Mouse (Mus musculus) lung, embryonic 14.5 days (tissue): Measurements from ENCODE around the gene Gad1. TPM values are rescaled to one million over a fixed set of nuclear protein-coding genes. Genes with fewer than 3 reads are reported as not detected.

ENCODE experiments used
- ATAC-seq: fragments of 200-750 bp; cut with Nextera tagmentation; 2 replicates; pipeline ENCODE4 v1.8.0; 2017; ENCODE audit warnings: mild to moderate bottlenecking, moderate TSS enrichment, moderate library complexity; ENCODE audit not compliant: insufficient read depth
- DNase-seq: peaks from one replicate; pipeline ENCODE4 v3.0.0-alpha.2; 2015
- H3K27ac ChIP-seq: fragments of 300-500 bp; sonication (generic); 2 replicates; pipeline ENCODE4 v1.5.1; 2014; ENCODE audit warnings: low read depth, mild to moderate bottlenecking, moderate library complexity
- H3K27me3 ChIP-seq: fragments of 300-500 bp; sonication (generic); 2 replicates; pipeline ENCODE4 v1.6.1; 2014; ENCODE audit warnings: low read length, control low read depth; ENCODE audit not compliant: insufficient read depth
- H3K36me3 ChIP-seq: fragments of 300-500 bp; sonication (generic); 2 replicates; pipeline ENCODE4 v1.6.1; 2014; ENCODE audit warnings: control low read depth; ENCODE audit not compliant: insufficient read depth
- H3K4me1 ChIP-seq: fragments of 300-500 bp; sonication (generic); 2 replicates; pipeline ENCODE4 v1.6.1; 2014; ENCODE audit warnings: antibody characterized with exemption, control low read depth; ENCODE audit not compliant: insufficient read depth
- H3K4me2 ChIP-seq: fragments of 300-500 bp; sonication (generic); 2 replicates; pipeline ENCODE4 v1.6.1; 2014; ENCODE audit warnings: mild to moderate bottlenecking
- H3K4me3 ChIP-seq: fragments of 300-500 bp; sonication (generic); 2 replicates; pipeline ENCODE4 v1.5.1; 2014; ENCODE audit warnings: low read depth, low read length
- H3K9ac ChIP-seq: fragments of 300-500 bp; sonication (generic); 2 replicates; pipeline ENCODE4 v1.6.1; 2014
- H3K9me3 ChIP-seq: fragments of 300-500 bp; sonication (generic); 2 replicates; pipeline ENCODE4 v1.6.1; 2016; ENCODE audit warnings: low read depth, low read length, control low read depth
- CTCF ChIP-seq: IDR thresholded peaks from 2 replicates; pipeline ENCODE4 v1.5.1; 2016; ENCODE audit warnings: antibody characterized with exemption, low read depth
- WGBS: fragments of 180-500 bp; shearing (Covaris S2); extraction: QIAGEN DNeasy Blood & Tissue Kit; methylation state at CpG from one replicate; pipeline ENCODE4 v1.1.7; 2014; 5-methylcytosine and 5-hydroxymethylcytosine counted together
- polyA plus RNA-seq: library from polyadenylated mRNA; unstranded; fragments of >200 nt; fragmentation: Nextera tagmentation; extraction: Ambion mirVana; gene quantifications from 2 replicates; pipeline ENCODE4 v1.2.1, GENCODE M21; 2014

Gad1 gene
- polyA plus RNA-seq, 1 experiment from 2014 or later = 0.28 TPM

GRCm38 (mm10) chr2:70571698-70572097 lies 18.8 kb downstream of the Gad1 start:
- Histone ChIP-seq H3K4me1 (peaks cover 22% of the 10 kb centered on the region), H3K27ac (no peak overlapping the region), H3K9me3 (no peaks in the 10 kb centered on the region), H3K4me3 (no peak overlapping the region), H3K27me3 (peaks cover 35% of the 10 kb centered on the region), H3K4me2 (no peak overlapping the region), H3K9ac (no peak overlapping the region), H3K36me3 (no peaks in the 10 kb centered on the region)
- no peak for TF ChIP-seq CTCF
- DNase-seq (peak; percentile 89), ATAC-seq (peak; percentile 61; the same call in 1 of the 2 replicates)
- WGBS = 20% methylated on average over 4 of the region's 4 CpGs

- WGBS = 37% methylated on average over 9 of the region's 9 CpGs
- Histone ChIP-seq H3K4me2 (no peak overlapping the region), H3K27ac (no peak overlapping the region), H3K9ac (no peak overlapping the region), H3K4me3 (no peak overlapping the region), H3K4me1 (peaks cover 16% of the 10 kb centered on the region), H3K27me3 (peaks cover 29% of the 10 kb centered on the region), H3K9me3 (no peaks in the 10 kb centered on the region), H3K36me3 (no peaks in the 10 kb centered on the region)
- no peak for DNase-seq
- TF ChIP-seq CTCF = no peak
- ATAC-seq = peak; percentile 16; the same call in 1 of the 2 replicates
These were observed 19.4 kb downstream of the Gad1 start for GRCm38 (mm10) chr2:70572251-70572650.

GRCm38 (mm10) chr2:70573544-70574210 lies 20.8 kb downstream of the Gad1 start:
- Histone ChIP-seq H3K4me3 (no peak overlapping the region), H3K9ac (no peak overlapping the region), H3K9me3 (no peaks in the 10 kb centered on the region), H3K27ac (no peak overlapping the region), H3K4me1 (0 out of 2 replicates have a peak, but pooled peaks cover 10% of the 10 kb centered on the region), H3K27me3 (peaks cover 17% of the 10 kb centered on the region), H3K4me2 (no peak overlapping the region), H3K36me3 (no peaks in the 10 kb centered on the region)
- WGBS = 63% methylated on average over 8 of the region's 8 CpGs
- ATAC-seq (no peak), DNase-seq (no peak)
- TF ChIP-seq CTCF = no peak

- Histone ChIP-seq H3K36me3 (no peaks in the 10 kb centered on the region), H3K4me2 (no peak overlapping the region), H3K27me3 (no peaks in the 10 kb centered on the region), H3K4me3 (no peak overlapping the region), H3K9ac (no peak overlapping the region), H3K4me1 (no peaks in the 10 kb centered on the region), H3K9me3 (no peaks in the 10 kb centered on the region), H3K27ac (no peak overlapping the region)
- DNase-seq (no peak), ATAC-seq (no peak)
- WGBS = 88% methylated on average over 6 of the region's 6 CpGs
- no peak for TF ChIP-seq CTCF
These were observed 35.3 kb downstream of the Gad1 start for GRCm38 (mm10) chr2:70588200-70588599.

- no peaks in the 10 kb centered on the region for H3K4me1 ChIP-seq
- DNase-seq (no peak), ATAC-seq (no peak)
- TF ChIP-seq CTCF = no peak
- H3K27me3 ChIP-seq = no peaks in the 10 kb centered on the region
- no peak overlapping the region for H3K4me2 ChIP-seq
- WGBS = 75% methylated on average over 6 of the region's 6 CpGs
- no peak overlapping the region for H3K9ac ChIP-seq
- H3K27ac ChIP-seq = no peak overlapping the region
- H3K36me3 ChIP-seq = no peaks in the 10 kb centered on the region
- H3K9me3 ChIP-seq = no peaks in the 10 kb centered on the region
- no peak overlapping the region for H3K4me3 ChIP-seq
These were observed 39.6 kb downstream of the Gad1 start for GRCm38 (mm10) chr2:70592432-70592831.

GRCm38 (mm10) chr2:70593670-70594069 lies 40.8 kb downstream of the Gad1 start:
- Histone ChIP-seq H3K4me1 (no peaks in the 10 kb centered on the region), H3K36me3 (no peaks in the 10 kb centered on the region), H3K9ac (no peak overlapping the region), H3K27ac (no peak overlapping the region), H3K27me3 (no peaks in the 10 kb centered on the region), H3K4me3 (no peak overlapping the region), H3K9me3 (no peaks in the 10 kb centered on the region), H3K4me2 (no peak overlapping the region)
- no peak for ATAC-seq
- no peak for TF ChIP-seq CTCF
- no peak for DNase-seq
- 78% methylated on average over 5 of the region's 5 CpGs for WGBS

GRCm38 (mm10) chr2:70595896-70596295 lies 43.0 kb downstream of the Gad1 start:
- Histone ChIP-seq H3K27me3 (no peaks in the 10 kb centered on the region), H3K4me1 (no peaks in the 10 kb centered on the region), H3K9me3 (no peaks in the 10 kb centered on the region), H3K4me2 (no peak overlapping the region), H3K27ac (no peak overlapping the region), H3K4me3 (no peak overlapping the region), H3K36me3 (no peaks in the 10 kb centered on the region), H3K9ac (no peak overlapping the region)
- TF ChIP-seq CTCF = no peak
- ATAC-seq (no peak), DNase-seq (no peak)
- WGBS = 67% methylated on average over 2 of the region's 2 CpGs
